Mouse (Mus musculus) CH12.LX (cell line): Measurements from ENCODE around the gene Wfdc6b.

Experiments
- CTCF ChIP-seq, 2 experiments: IDR thresholded peaks in 1 of 2; conservative IDR thresholded peaks in 1 of 2; 2 replicates each; pipeline ENCODE4 v1.5.1; 2011 to 2012; ENCODE audit warnings: low read depth in 2 of 2, low read length in 2 of 2, improper control_type of control experiment in 1 of 2, inconsistent platforms in 1 of 2, mild to moderate bottlenecking in 1 of 2, moderate library complexity in 1 of 2
- EP300 ChIP-seq: IDR thresholded peaks from 2 replicates; pipeline ENCODE4 v1.6.1; 2011; ENCODE audit warnings: low read length, improper control_type of control experiment
- POLR2A ChIP-seq: IDR thresholded peaks from 2 replicates; pipeline ENCODE4 v1.6.1; 2011; ENCODE audit warnings: low read depth, mild to moderate bottlenecking, improper control_type of control experiment, low read length
- TCF12 ChIP-seq: IDR thresholded peaks from 2 replicates; pipeline ENCODE4 v1.6.1; 2014; ENCODE audit warnings: low read depth, mild to moderate bottlenecking, inconsistent platforms, low read length, improper control_type of control experiment

GRCm38 (mm10) chr2:164655858-164656257, 42.5 kb downstream of the Wfdc6b start, which contains the start of gene Wfdc10:
- TF ChIP-seq EP300 (no peak), TCF12 (no peak), POLR2A (no peak), CTCF (conservative IDR thresholded peaks at IDR 0.05 in 1 of 2, IDR thresholded peaks at IDR 0.05 in 1 of 2; ENCODE audit: low read depth in 2 of 2, low read length in 2 of 2) (peak; percentile 74 to 76)
